Mouse (Mus musculus) thymus, adult 2 months (tissue): ENCODE measurements around the gene Slc5a3. TPM values are rescaled to one million over a fixed set of nuclear protein-coding genes. Genes with fewer than 3 reads are reported as not detected.

Source experiments
- DNase-seq: peaks from one replicate; pipeline ENCODE4 v3.0.0; 2021
- H3K27ac ChIP-seq: fragments of 200-500 bp; 2 replicates; pipeline ENCODE4 v1.5.1; 2012; ENCODE audit warnings: low read length, control low read depth; ENCODE audit not compliant: control insufficient read depth, insufficient read depth
- H3K27me3 ChIP-seq: fragments of 200-500 bp; 2 replicates; pipeline ENCODE4 v1.6.1; 2012; ENCODE audit warnings: mild to moderate bottlenecking, low read length, moderate library complexity, mixed read lengths; ENCODE audit not compliant: control insufficient read depth, insufficient read depth
- H3K36me3 ChIP-seq: fragments of 200-500 bp; 2 replicates; pipeline ENCODE4 v1.6.1; 2012; ENCODE audit warnings: mild to moderate bottlenecking, low read length, moderate library complexity; ENCODE audit not compliant: control insufficient read depth, insufficient read depth
- H3K4me1 ChIP-seq: fragments of 200-500 bp; replicated peaks from 2 replicates; pipeline ENCODE4 v1.6.1; 2012; ENCODE audit warnings: low read length; ENCODE audit not compliant: control insufficient read depth, insufficient read depth
- H3K4me3 ChIP-seq: fragments of 200-500 bp; 2 replicates; pipeline ENCODE4 v1.5.1; 2012; ENCODE audit warnings: mild to moderate bottlenecking, low read length, control low read depth, moderate library complexity; ENCODE audit not compliant: control insufficient read depth, insufficient read depth
- CTCF ChIP-seq: fragments of 200-500 bp; IDR thresholded peaks from 2 replicates; pipeline ENCODE4 v1.5.1; 2012; ENCODE audit warnings: mild to moderate bottlenecking, control low read depth, low read length, moderate library complexity, borderline replicate concordance; ENCODE audit not compliant: control insufficient read depth, poor library complexity, insufficient read depth; ENCODE audit errors: extremely low read depth
- POLR2A ChIP-seq: fragments of 200-500 bp; IDR thresholded peaks from 2 replicates; pipeline ENCODE4 v1.6.1; 2012; ENCODE audit warnings: mild to moderate bottlenecking, low read length, control low read depth, moderate library complexity; ENCODE audit not compliant: control insufficient read depth, poor library complexity, insufficient read depth; ENCODE audit errors: extremely low read depth
- WGBS: fragments of 180-500 bp; shearing (Covaris S2); methylation state at CpG from one replicate; pipeline ENCODE4 v1.1.7; 2018; 5-methylcytosine and 5-hydroxymethylcytosine counted together
- polyA plus RNA-seq: library from polyadenylated mRNA; depleted of rRNA; stranded (reverse); fragments of >200 nt; gene quantifications from 2 replicates; pipeline ENCODE4 v1.2.3, GENCODE M21; 2012

Slc5a3 gene
- polyA plus RNA-seq, 1 experiment: 3.2 TPM

DNA sequence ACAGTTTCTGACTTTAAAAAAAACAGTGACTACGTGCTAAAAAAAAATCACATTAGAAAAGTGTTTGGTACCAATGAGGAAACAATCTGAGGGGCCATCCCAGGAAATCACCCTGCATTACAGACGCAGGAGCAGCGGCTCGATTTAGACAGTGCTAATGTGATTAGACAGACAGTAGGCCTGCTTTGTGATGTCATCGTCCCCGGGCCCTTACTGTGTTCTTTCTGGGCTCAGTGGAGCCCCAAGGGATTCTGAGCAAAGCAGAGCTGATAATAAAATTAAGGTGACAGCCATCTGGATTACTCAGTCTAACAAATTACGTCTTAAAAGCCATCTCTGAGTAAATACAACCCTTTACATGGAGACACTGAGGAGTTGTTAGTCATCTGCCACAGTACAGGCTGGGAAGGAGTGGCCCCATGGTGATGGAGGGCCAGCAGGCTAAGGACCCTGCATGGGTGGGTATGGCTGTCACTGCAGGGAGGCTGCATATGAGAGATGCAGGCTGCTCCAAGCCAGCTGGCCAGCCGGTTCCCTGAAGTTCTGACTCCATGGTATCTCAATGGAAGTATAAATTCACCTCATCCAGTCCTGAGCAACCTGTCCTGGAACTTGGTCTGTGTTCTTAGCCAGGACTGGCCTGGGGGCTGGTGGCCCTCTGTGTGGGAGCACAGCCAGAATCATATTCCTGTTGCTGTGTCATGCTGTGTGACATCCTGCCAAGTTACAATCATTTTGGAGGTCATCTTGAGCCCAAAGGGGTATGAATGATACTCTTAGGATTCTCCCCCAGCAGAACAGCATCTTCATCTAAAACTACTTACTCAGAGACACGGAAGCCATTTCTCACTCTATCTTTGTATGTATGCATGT lies 59.5 kb downstream of the Slc5a3 start:
- TF ChIP-seq POLR2A: no peak
- no peak for TF ChIP-seq CTCF
- 95% methylated on average over 9 of the region's 9 CpGs for WGBS
- no peak overlapping the region for H3K4me3 ChIP-seq
- H3K27ac ChIP-seq: no peak overlapping the region
- peaks cover 4% of the 10 kb centered on the region; the same call in 1 of the 2 replicates for H3K36me3 ChIP-seq
- DNase-seq: no peak
- no peaks in the 10 kb centered on the region for H3K4me1 ChIP-seq
- no peaks in the 10 kb centered on the region for H3K27me3 ChIP-seq

GRCm38 (mm10) chr16:92119013-92119515 lies 60.9 kb downstream of the Slc5a3 start:
- Histone ChIP-seq H3K27me3 (no peaks in the 10 kb centered on the region), H3K4me3 (no peak overlapping the region), H3K36me3 (no peaks in the 10 kb centered on the region), H3K4me1 (no peaks in the 10 kb centered on the region), H3K27ac (no peak overlapping the region)
- no peak for TF ChIP-seq POLR2A
- TF ChIP-seq CTCF: no peak
- WGBS: 92% methylated on average over 13 of the region's 13 CpGs
- no peak for DNase-seq

DNA sequence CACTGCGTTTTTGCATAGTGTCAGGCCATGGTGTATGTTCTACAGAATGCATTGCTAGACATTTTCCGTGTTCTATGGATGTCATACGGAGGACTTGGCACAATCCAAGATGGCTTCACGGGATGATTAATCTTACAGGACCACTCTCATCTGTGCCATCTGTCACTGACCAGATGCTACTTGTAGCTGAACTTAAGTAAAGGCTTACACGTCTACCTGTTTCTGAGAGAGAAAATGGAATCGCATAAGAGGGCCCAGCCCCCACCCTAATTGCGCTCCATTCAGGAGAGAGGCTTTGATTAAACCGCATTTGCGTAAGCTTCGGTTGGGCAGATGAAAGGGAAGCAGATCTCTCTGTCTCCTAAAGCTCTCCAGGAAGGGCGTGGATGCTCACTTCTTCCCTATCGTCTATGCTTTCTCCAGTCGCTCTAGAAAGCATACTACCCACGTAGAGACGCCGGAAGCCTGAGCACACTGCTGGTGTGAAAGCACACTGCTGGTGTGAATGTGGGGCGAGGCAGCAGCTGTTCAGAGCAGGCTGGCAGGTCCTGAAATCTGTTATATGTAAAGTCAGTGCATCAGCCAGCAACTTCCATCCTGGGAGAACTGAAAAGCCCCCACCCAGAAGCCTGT lies 62.9 kb downstream of the Slc5a3 start:
- no peak for TF ChIP-seq CTCF
- no peaks in the 10 kb centered on the region for H3K4me1 ChIP-seq
- no peak overlapping the region for H3K27ac ChIP-seq
- H3K27me3 ChIP-seq: no peaks in the 10 kb centered on the region
- H3K4me3 ChIP-seq: no peak overlapping the region
- no peak for DNase-seq
- WGBS: 94% methylated on average over 17 of the region's 17 CpGs
- no peaks in the 10 kb centered on the region for H3K36me3 ChIP-seq

GRCm38 (mm10) chr16:92127226-92127625 lies 69.1 kb downstream of the Slc5a3 start:
- H3K36me3 ChIP-seq: no peaks in the 10 kb centered on the region
- no peak for DNase-seq
- H3K4me3 ChIP-seq: no peak overlapping the region
- TF ChIP-seq CTCF (no peak), POLR2A (no peak)
- no peaks in the 10 kb centered on the region for H3K4me1 ChIP-seq
- no peaks in the 10 kb centered on the region for H3K27me3 ChIP-seq
- H3K27ac ChIP-seq: no peak overlapping the region
- 62% methylated on average over 4 of the region's 4 CpGs for WGBS

DNA sequence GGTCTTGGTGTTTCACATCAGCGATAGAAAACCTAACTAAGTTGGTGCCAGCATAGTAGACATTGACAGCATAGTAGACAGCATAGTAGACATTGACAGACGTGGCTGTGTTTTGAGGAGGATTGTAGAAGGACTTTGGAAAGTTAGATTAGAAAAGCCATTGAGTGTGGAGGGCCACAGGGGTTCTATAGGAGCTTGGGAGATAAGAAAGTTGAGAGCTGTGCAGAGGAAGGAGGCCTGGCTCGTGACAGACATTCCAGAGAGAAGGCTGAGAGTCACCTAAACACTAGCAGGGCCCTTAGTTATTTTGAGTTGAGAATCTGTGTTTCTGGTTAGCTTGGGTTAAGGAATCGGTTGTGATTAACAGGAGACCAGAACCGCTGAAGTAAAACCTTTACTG lies 69.5 kb downstream of the Slc5a3 start:
- WGBS: 90% methylated on average over 5 of the region's 5 CpGs
- Histone ChIP-seq H3K4me1 (no peaks in the 10 kb centered on the region), H3K4me3 (no peak overlapping the region), H3K27me3 (no peaks in the 10 kb centered on the region), H3K36me3 (no peaks in the 10 kb centered on the region), H3K27ac (no peak overlapping the region)
- TF ChIP-seq POLR2A (no peak), CTCF (no peak)
- DNase-seq: no peak

DNA sequence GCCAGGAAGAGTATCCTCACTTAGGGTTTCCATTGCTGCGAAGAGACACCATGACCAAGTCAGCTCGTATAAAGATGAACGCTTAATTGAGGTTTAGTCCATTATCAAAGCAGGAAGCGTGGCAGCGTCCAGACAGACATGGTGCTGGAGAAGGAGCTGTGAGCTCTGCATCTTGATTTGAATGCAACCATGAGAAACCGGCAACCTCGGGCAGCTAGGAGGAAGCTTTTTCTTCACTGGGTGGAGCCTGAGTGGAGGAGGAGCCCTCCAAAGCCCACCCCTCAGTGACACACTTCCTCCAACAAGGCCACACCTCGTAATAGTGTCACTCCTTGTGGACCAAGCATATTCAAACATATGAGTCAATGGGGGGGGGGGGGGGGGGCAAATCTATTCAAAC lies 71.7 kb downstream of the Slc5a3 start:
- H3K4me1 ChIP-seq: no peaks in the 10 kb centered on the region
- WGBS: 86% methylated on average over 8 of the region's 8 CpGs
- no peaks in the 10 kb centered on the region for H3K27me3 ChIP-seq
- TF ChIP-seq CTCF: no peak
- H3K36me3 ChIP-seq: no peaks in the 10 kb centered on the region
- H3K4me3 ChIP-seq: no peak overlapping the region
- DNase-seq: no peak
- H3K27ac ChIP-seq: no peak overlapping the region
